Mouse (Mus musculus): ENCODE measurements around the gene Olfr141.

The Olfr141 gene

GRCm38 (mm10) chr2:86809918-86810317, at the start of gene Olfr141:
Gene Olfr141, minus strand, starts transcription at chr2:86810018.
- no peak for DNase-seq (ENCODE audit: inconsistent ontology term)

DNA sequence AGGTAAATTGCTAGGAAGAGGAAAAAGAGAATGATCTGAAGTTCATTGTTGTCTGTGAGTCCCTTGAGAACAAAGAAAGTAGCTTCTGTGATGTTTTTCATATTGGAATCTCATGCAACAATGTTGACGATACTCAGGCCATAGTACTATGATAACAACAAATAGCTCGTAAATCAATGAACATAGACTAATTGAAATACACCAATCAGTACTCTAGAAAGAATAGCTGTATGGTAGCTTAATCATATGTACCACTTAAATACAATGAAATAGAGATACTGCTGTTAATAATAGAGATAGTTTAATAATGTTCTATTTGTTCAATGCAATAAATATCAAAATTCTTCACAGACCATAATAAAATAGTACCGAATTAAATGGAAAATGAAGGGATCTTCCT, 41.8 kb upstream of the Olfr141 start, which contains the start of gene Olfr1095:
Gene Olfr1095 (minus strand): TSS at position 101 of the 400 bp plus-strand sequence.
- DNase-seq (ENCODE audit: inconsistent ontology term) = no peak

DNA sequence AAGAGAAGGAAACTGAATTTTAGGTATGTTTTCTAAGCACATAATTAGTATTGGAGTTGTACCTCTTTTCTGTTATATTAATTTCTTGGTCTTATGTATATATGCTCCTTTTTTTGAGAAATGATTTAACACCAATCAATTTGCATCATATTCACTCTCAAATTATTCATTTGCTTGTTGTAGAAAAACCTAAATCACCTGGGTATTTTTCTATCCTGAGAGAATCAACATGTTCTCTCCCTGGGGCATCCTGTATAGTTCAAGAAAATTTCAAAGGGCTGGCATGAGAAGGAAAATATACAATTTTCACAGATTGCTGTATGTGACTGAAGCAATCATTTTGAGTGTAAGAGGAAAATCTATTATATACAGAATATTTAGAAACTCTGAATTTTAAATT, 14.5 kb upstream of the Olfr141 start, which contains the start of gene Olfr1094:
Gene Olfr1094 (plus strand): TSS at position 301 of the 400 bp plus-strand sequence.
- no peak for DNase-seq (ENCODE audit: inconsistent ontology term)

DNA sequence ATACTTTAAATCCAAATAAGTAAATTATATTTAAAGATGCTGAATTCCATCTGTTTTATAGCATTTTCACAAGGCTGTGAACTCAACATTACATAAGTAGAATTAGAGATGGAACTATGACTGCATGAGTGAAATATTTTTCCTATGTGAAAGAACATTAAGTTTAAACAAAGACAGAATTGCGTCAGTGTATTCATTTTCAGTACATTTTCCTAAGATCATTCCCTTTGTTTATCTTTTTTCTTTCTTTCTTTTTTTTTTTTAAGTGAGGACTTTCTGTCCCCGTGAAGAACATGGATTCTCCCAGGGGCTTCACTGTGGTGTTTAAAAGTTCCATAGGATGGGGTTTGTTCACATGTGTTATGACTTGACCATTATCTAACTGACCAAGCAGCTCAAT, 27.6 kb downstream of the Olfr141 start, which contains the start of gene Olfr1093:
Gene Olfr1093 (plus strand): TSS at position 301 of the 400 bp plus-strand sequence.
- DNase-seq (ENCODE audit: inconsistent ontology term) = no peak

- no peak for DNase-seq (ENCODE audit: inconsistent ontology term)
Observed at GRCm38 (mm10) chr2:86761050-86761449, 48.8 kb downstream of the Olfr141 start.

DNA sequence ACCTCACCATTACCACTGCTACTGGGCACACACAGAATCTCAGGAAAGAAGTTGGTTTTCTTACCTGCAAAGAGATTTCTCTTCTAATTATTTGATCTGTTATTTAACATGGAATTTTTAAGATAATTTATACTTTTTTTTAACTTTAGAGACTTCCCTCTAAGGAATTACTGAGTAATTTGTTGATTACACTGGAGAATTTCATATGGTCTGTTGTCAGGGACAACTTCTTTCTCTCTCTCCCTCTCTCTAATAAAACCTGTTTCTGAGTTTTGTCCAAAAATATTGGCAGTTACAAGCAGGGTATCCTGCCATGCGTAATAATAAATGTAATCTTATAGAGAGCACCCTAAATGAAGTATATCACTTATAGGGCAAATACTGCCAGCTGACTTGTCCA, 50.9 kb downstream of the Olfr141 start, which contains the start of gene Olfr1090:
Gene Olfr1090 (minus strand): TSS at position 101 of the 400 bp plus-strand sequence.
- DNase-seq (ENCODE audit: inconsistent ontology term) = no peak

All from Muller cell, postnatal 12 days (primary cell).